Comparison of ENCODE assay signal across 16 mouse cellular contexts in genomic region chr3:95250783-95251424, GRCm38 (mm10). TPM values are rescaled to one million over a fixed set of nuclear protein-coding genes. Genes with fewer than 3 reads are reported as not detected.
DNase-seq lines count a peak whose midpoint lies in the region; ATAC-seq and TF ChIP-seq lines count a peak whose summit lies in the region.
"Had no signal": no experiment of that assay in that cellular context is flagged by ENCODE, and none has a peak within 500 bp of the region (broad histone marks: within the 10 kb centered on the region; RNA-seq: fewer than 3 reads in every experiment).

Gene Bnipl (minus strand): TSS chr3:95251193.

- no peak within 1 kb of the TSS for H3K4me3 ChIP-seq in cerebellum, adult 2 months (replicated peaks; ENCODE audit: insufficient read depth, low read depth, low read length)
- H3K4me3 ChIP-seq in limb, embryonic 12.5 days (replicated peaks) = no peak within 1 kb of the TSS
- H3K4me3 ChIP-seq in stomach, embryonic 14.5 days (ENCODE audit: low read depth, low read length) = no peak within 1 kb of the TSS
- H3K4me3 ChIP-seq: heart, embryonic 15.5 days; hindbrain, embryonic 13.5 days; liver, embryonic 15.5 days; midbrain, embryonic 12.5 days had no signal

- H3K36me3 ChIP-seq in limb, embryonic 12.5 days = peaks cover 55% of the 10 kb centered on the region
- peaks cover 10% of the 10 kb centered on the region for H3K36me3 ChIP-seq in stomach, embryonic 14.5 days (ENCODE audit: control insufficient read depth, insufficient read depth, low read length)

- H3K9ac ChIP-seq in limb, embryonic 12.5 days (replicated peaks) = no peak within 1 kb of the TSS
- no peak within 1 kb of the TSS for H3K9ac ChIP-seq in stomach, embryonic 14.5 days (replicated peaks; ENCODE audit: low read depth, low read length)
- H3K9ac ChIP-seq: forebrain, postnatal 0 days; heart, embryonic 15.5 days; hindbrain, embryonic 13.5 days; liver, embryonic 15.5 days; midbrain, embryonic 12.5 days had no signal

- H3K4me1 ChIP-seq in cerebellum, adult 2 months (ENCODE audit: control insufficient read depth, insufficient read depth, low read length) = peaks cover 34% of the 10 kb centered on the region
- no peaks in the 10 kb centered on the region for H3K4me1 ChIP-seq in limb, embryonic 12.5 days (replicated peaks)
- no peaks in the 10 kb centered on the region for H3K4me1 ChIP-seq in stomach, embryonic 14.5 days (ENCODE audit: control insufficient read depth, insufficient read depth, low read length)
- H3K4me1 ChIP-seq: heart, embryonic 15.5 days; hindbrain, embryonic 13.5 days; midbrain, embryonic 12.5 days had no signal

- no peak for TF ChIP-seq POLR2A in cerebellum, adult 2 months (IDR thresholded peaks at IDR 0.05; ENCODE audit: borderline replicate concordance, insufficient read depth, low read length)

- no peak for ATAC-seq in limb, embryonic 12.5 days (ENCODE audit: insufficient number of reproducible peaks, insufficient read depth, low FRiP score, low TSS enrichment, low read depth)
- peak; percentile 54; the same call in 1 of the 2 replicates for ATAC-seq in stomach, embryonic 14.5 days (ENCODE audit: insufficient number of reproducible peaks, insufficient read depth, low FRiP score, low read depth)
- ATAC-seq: forebrain, postnatal 0 days had no signal

- H3K27me3 ChIP-seq in cerebellum, adult 2 months (ENCODE audit: control insufficient read depth, insufficient read depth, low read length) = no peaks in the 10 kb centered on the region
- H3K27me3 ChIP-seq in limb, embryonic 12.5 days = no peaks in the 10 kb centered on the region
- no peaks in the 10 kb centered on the region for H3K27me3 ChIP-seq in stomach, embryonic 14.5 days (ENCODE audit: control insufficient read depth, insufficient read depth, low read length)
- H3K27me3 ChIP-seq: heart, embryonic 15.5 days; hindbrain, embryonic 13.5 days; liver, embryonic 15.5 days; midbrain, embryonic 12.5 days had no signal

- 27% methylated on average over 7 of the region's 7 CpGs for WGBS in cerebellum, adult 2 months
- WGBS in limb, embryonic 12.5 days = 40% methylated on average over 7 of the region's 7 CpGs
- WGBS in stomach, embryonic 14.5 days = 44% methylated on average over 7 of the region's 7 CpGs

- peak within 1 kb of the TSS; percentile 88 for H3K27ac ChIP-seq in cerebellum, adult 2 months (ENCODE audit: insufficient read depth, low read length)
- peak within 1 kb of the TSS; percentile 31; the same call in 1 of the 2 replicates for H3K27ac ChIP-seq in limb, embryonic 12.5 days
- no peak within 1 kb of the TSS; the same call in 1 of the 2 replicates for H3K27ac ChIP-seq in stomach, embryonic 14.5 days (ENCODE audit: low read length)
- H3K27ac ChIP-seq: heart, embryonic 15.5 days; hindbrain, embryonic 13.5 days; liver, embryonic 15.5 days; midbrain, embryonic 12.5 days had no signal

- H3K9me3 ChIP-seq in limb, embryonic 12.5 days = no peaks in the 10 kb centered on the region
- H3K9me3 ChIP-seq in stomach, embryonic 14.5 days (ENCODE audit: control insufficient read depth, low read depth, low read length) = no peaks in the 10 kb centered on the region
- H3K9me3 ChIP-seq: G1E; heart, embryonic 15.5 days; hindbrain, embryonic 13.5 days; liver, embryonic 15.5 days; midbrain, embryonic 12.5 days had no signal

- no peak for TF ChIP-seq CTCF in cerebellum, adult 2 months (IDR thresholded peaks at IDR 0.05; ENCODE audit: borderline replicate concordance, insufficient read depth, low read depth, low read length)

- peak in 1 of 2 experiments; percentile 53 for DNase-seq in cerebellum, adult 2 months
- DNase-seq in cerebellum, postnatal 4 days (ENCODE audit: low spot score in 2 of 2) = no peak
- peak; percentile 53 to 67 for DNase-seq in lung, adult 18-20 months
- no peak for DNase-seq in lung, postnatal 14 days
- no peak for DNase-seq in layer of hippocampus, adult 11-12 months (ENCODE audit: low spot score)
- no peak for DNase-seq in ovary, postnatal 36 days (ENCODE audit: low spot score)
- DNase-seq: forebrain, postnatal 0 days; gastrocnemius, postnatal 25 days; kidney, postnatal 4 days had no signal

- H3K4me2 ChIP-seq in limb, embryonic 12.5 days = no peak within 1 kb of the TSS
- H3K4me2 ChIP-seq in stomach, embryonic 14.5 days (replicated peaks; ENCODE audit: low read depth, low read length) = no peak within 1 kb of the TSS
- H3K4me2 ChIP-seq: heart, embryonic 15.5 days; hindbrain, embryonic 13.5 days; liver, embryonic 15.5 days; midbrain, embryonic 12.5 days had no signal

RNA-seq across cellular contexts. Expression of gene Bnipl, which starts in this region (rescaled TPM):
- 1.8 and 1.9 TPM in 2 replicates for polyA plus RNA-seq in cerebellum, adult 2 months (2012; rRNA removed)
- polyA plus RNA-seq in limb, embryonic 12.5 days (2016; fragmentation: Nextera tagmentation; extraction: Ambion mirVana) = 0.75 and 1.7 TPM in 2 replicates
- 8.2 and 8.4 TPM in 2 replicates for polyA plus RNA-seq in stomach, embryonic 14.5 days (2014; fragmentation: Nextera tagmentation; extraction: Ambion mirVana)
- polyA plus RNA-seq: forebrain, postnatal 0 days; liver, embryonic 15.5 days had no signal

Comparison
In these comparisons a context has a peak if more than half of its experiments do, and no peak if none do; other contexts are left out.
1. DNase-seq: peak in lung, adult 18-20 months (2 of 2); none in cerebellum, postnatal 4 days (0 of 2), lung, postnatal 14 days (single experiment), layer of hippocampus, adult 11-12 months (single experiment) and ovary, postnatal 36 days (single experiment).